Mouse (Mus musculus) gastrocnemius, adult 8-10 months (tissue): Measurements from ENCODE around the gene Kcng4. TPM values are rescaled to one million over a fixed set of nuclear protein-coding genes. Genes with fewer than 3 reads are reported as not detected.

Experiments used
- DNase-seq, 2 experiments: peaks; one replicate each; pipeline ENCODE4 v3.0.0; 2022; ENCODE audit warnings: low spot score in 2 of 2
- total RNA-seq, 4 experiments: library from RNA; stranded (reverse); gene quantifications; 2 replicates each; pipeline ENCODE4 v1.2.4; 2022

Kcng4 gene
- total RNA-seq, 4 experiments from 2014 or later: 8.3 to 22.8 (median 16.5) TPM

DNA sequence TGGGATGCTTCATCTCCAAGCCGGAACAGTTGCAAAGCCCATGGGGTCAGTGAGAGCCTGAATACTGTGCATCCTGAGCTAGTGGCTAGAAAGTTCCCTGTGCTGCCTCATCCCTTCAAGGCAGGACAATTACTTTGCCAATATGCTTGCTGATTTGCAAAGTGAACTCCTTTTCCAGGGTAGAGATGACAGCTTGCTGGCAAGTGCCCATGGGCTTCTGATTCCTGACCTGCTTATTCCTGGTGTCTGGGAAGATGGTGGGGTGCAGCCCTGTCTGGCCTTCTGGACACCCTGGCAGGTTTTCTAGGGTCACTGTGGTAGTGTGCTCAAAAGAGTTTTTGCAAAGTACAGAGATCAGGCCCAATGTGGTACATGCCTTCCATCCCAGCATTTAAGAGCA is 7.5 kb upstream of the Kcng4 start:
- DNase-seq: no peak

DNA sequence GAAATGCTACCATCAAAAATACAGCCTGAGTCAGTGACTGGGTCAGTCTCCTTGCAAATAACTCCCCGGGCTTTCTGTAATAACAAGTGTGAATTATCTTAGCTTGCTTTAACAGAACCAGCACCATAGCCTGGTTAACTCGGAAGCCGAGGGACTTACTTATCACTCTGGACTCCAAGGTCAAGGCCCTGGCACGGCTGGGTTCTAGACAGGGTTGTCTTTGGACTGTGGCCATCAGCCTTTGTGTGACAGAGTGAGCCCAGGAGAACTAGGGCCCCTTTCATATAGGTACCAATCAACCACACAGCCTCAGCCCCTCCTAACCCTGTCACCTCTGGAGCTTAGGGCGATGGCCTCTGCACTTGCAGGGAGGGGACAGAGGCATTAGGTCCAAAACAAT is 5.6 kb upstream of the Kcng4 start:
- DNase-seq: no peak

DNA sequence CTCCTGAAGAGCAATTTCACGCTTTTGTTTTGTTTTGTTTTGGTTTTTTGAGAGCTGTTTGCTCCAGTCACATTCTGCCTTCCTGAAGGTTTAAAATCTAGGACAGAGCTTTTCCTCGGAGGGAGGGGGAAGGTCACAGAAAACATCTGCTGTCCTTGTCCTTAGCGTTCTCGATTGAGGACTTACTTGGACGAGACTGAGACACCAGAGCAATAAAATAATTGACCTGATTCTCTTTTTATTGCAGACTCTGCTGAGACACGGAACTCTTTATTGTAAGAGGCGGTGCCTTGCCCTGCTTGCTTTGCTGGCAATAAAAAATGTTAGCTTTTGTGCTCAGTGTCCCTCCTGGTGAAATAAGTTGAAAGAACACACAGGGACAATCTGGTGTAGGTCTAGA is 4.3 kb upstream of the Kcng4 start:
- DNase-seq: no peak

DNA sequence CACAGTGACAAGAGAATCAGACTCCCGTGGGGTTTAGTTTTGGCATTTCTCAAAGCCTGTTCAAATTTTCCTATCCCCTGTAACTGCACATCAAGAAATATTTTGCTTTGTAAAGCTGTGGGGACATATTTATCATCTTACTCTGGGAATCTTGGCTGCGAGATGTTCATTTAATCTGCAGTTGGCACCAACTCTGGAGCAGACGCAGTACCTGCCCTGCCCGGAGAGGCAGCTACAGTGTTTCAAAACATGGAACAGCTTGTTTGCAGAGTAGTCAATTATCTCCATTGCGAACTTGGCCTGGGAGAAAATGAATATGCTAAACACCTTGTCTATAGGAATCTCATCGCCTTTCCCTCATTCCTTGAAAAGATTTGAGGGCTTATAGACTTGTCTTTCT is 2.8 kb upstream of the Kcng4 start:
- DNase-seq: no peak

DNA sequence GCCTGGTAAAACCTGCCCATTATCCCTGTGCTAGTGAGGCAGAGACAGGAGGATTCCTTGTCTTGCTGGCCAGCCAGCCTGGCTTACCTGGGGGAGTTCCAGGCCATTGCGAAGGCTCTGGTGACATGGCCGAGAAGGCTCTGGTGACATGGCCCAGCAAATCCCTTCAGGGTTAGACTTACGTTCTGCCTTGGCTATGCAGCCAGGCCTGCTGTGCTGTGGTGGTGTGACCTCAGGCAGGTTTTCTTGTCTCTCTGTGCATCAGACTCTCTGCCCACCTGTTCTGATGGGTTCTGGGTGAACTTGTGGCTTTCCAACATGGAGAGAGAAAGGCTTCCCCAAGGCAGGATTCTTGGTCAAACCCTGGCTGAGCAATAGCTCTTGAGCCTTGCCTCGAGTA is 1.9 kb upstream of the Kcng4 start:
- no peak for DNase-seq

DNA sequence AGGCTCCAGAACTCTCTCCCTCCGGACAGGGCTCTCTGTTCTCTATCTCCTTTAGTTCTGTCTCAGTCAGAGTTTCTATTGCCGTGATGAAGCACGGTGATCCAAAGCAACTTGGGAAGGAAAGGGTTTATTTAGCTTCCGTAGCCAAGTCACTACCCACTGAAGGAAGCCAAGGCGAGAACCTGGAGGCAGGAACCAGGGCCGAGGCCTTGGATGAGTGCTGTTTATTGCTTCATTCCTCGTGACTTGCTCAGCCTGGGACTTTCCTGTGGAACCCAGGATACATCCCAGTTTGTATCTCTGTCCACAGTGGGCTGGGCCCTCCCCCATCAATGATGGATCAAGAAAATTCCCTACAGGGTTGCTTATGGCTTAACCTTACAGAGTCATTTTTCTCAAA is 1.3 kb upstream of the Kcng4 start:
- no peak for DNase-seq

DNA sequence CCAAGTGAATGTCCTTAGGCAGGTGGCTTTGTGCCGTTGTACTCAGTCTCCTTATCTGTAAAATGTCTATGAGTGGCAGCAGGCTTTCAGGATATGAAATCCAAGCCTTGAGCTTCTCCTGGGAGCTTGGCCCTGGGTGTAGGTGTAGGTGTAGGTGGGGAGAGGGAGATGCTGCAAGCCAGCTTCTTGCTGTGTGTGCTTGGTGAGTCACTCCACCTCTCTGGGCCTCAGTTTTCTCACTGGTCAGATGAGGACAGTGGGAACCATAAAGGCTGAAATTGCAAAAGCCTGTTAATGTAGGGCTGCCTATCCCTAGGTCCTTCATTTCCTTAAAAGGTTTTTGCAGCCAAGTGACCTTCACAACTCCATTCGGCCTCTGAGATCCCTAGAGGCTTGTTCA is 478 bp upstream of the Kcng4 start:
- DNase-seq: no peak

DNA sequence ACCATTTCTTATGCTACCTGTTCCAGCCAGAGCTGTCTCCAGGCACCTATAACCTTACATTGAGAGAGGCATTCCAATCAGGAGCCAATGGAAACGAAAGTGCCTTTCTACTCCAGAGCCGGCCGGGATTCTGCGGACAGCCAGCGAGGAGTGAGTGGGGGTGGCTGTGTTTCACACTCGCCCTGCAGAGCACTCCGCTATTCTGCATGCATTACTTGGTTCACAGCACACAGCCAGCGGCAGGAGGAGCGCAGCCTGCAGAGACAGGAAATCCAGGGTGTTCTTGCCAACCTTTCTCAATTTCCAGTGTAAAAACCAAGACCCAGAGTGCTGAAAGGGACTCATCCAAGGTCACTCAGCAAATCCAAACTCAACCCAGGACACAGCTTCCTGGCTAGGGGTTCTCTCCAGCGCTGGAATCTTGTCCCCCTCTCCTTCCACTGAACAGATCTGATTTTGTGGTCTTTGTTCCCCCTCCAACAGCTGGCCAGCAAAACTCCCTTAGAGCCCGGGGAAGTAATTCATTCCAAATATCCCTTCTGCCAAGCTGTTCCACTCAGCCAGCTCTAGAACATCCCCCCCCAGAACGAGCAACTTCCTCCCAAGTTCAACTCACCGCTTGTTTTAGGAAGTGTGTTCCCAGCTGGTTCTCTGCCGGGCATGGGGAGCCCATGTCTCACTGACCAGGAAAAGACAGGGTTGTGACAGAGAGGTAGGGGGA is 704 bp downstream of the Kcng4 start:
- DNase-seq: no peak

DNA sequence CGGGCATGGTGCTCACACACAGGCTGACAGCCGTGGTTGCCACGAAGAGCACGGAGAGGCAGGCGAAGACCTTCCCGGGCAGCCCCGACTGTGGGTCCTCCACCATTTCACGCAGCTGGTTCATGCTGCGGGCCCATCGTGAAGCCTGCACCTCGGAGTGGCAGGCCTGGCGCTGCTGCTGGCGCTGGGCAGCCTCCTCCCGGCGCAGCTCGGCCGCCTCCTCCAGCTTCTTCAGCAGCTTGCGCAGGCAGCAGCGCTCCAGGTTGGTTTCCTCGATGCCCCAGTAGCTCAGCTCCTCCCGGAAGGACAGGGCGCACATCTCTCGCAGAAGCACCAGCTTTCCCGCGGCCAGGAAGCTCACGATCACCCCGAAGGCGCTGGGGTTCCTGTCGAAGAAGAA is 2.6 kb downstream of the Kcng4 start:
- no peak for DNase-seq

DNA sequence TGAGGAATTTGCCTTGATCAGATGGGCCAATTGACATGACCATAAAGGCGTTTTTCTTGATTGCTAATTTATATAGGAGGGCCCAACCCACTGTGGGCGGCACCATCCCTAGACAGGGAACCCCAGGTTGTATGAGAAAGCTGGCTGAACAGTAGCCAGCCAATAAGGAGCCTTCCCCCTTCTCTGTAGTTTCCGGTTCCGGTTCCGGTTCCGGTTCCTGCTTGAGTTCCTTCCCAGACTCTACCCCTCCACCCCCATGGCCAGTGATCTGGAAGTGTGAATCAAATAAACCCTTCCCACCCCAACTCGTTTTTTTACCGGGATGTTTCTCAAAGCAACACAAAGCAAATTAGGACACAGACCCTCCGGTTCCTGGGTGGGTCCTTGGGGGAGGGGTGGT is 3.2 kb downstream of the Kcng4 start:
- DNase-seq: no peak

DNA sequence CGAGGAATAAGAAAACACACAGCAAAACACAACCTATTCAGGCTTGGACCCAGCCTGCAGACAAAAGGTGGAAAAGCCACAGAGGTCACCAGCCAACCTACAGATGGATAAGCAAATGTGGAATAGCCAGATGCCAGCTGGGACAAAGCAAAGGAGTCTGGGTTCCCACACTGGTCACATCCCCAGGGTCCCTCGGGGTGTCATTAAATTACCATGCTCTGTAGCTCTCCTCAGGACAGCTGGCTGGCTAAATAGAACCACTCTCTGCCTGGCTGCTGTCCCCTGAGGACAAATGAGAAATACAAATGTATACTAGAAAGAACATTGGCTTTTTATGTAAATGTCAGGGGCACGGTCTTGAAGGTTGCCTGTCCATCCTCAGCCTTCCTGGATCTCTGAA is 4.6 kb downstream of the Kcng4 start:
- DNase-seq: no peak

DNA sequence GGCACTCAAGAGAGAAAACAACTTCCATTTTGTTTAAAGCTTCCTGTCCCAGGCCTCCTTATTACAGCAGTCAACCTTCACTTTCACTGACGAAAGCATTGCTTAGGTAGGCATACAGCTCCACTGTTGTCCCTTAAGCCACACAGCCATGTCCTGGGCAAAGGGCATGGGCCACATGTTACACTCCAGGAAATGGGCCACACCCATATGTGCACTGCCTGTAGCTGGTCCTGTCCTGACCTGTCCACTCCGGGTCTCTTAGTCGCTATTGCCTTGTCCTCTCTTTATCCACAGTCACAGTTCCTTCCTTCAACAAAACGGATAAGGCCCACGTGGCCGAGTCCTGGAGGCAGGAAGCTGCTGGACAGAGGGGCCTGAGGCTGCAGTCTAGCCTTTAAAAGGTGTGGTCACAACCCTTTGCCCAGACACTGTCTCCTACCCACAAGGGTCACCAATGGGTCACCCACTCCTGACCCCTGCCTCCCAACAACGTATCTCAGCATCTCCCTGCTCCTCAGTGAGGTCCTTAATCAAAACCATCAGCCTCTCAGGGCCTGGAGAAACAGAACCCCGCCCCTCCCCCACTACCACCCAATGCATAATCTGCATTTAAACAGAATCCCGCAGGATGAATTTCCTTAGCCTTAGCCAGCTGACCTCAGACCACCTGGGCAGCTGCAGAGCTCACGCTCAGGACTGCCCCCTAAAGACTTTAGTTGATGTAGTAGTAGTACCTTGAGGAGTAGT is 7.7 kb downstream of the Kcng4 start:
- no peak for DNase-seq

DNA sequence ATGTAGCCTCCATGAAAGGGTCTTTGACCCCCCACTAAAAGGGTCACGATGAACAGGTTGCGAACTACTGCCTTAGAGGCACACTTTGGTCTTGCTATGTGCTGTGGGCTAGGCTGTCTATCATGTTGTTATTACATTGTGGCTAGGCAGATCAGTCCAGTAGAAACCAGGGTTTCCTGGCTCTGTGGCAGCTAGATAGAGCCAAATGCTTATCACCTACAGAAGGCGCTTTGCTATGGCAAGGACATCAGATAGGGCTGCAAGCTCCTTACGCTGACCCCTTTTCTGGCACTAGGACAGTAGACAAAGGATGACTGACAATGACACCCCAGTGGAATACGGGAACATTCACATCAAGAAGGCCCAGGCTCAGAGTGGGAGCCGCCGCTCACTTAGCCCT is 8.3 kb downstream of the Kcng4 start:
- no peak for DNase-seq

DNA sequence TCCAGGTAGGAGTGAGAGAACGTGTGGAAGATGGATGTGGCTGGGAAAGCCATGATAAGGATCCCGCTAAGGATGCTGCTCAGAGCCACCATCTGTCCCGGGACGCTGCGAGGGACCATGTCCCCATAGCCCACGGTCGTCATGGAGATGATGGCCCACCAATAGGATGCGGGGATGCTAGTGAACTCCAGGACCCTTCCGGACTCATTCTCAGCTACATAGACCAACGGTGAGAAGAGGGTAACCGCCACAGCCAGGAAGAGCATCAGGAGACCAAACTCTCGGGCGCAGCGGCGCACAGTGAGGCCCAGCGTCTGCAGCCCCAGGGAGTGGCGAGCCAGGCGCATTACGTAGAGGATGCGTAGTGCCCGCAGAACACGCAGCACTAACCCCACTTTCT is 9.7 kb downstream of the Kcng4 start:
- no peak for DNase-seq

DNA sequence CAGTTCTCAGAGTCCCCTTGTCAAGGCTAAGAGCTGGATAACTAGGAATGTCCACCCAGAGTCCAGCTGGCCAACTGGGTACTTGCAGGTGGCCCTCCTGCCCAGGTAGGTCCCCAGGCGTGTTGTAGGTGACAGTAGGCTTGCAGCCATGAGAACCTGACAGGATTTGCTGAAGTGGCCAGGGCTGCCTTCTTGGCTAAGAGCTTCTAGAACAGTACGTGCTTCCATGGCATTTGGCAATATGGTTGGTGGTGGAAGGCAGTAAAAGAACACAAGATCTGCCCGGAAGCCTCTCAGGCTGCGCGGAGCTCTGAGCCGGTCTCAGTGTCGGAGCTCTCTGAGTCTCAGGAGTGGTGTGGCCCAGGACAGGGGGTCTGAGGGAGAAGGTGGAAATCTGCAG is 10.6 kb downstream of the Kcng4 start:
- peak in 1 of 2 experiments; percentile 29 for DNase-seq

DNA sequence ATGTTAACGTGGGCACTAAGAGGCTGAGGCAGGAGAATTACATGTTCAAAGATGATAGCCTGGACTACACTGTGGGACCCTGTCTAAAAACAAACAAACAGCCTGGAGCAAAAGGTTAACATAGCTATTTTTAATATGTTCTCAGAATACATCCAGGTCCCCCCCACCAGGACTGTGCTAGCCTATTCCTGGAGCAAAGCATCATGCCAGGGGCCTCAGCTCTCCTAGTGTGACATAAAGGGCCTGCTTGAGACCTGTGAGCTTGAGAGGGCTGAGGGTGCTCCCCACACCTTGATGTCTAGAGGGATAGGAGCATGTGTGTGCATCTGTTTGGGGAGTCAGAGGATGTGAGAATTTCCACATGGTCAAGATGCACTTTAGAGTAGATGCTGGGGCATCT is 11.7 kb downstream of the Kcng4 start:
- DNase-seq: peak in 1 of 2 experiments; percentile 30

DNA sequence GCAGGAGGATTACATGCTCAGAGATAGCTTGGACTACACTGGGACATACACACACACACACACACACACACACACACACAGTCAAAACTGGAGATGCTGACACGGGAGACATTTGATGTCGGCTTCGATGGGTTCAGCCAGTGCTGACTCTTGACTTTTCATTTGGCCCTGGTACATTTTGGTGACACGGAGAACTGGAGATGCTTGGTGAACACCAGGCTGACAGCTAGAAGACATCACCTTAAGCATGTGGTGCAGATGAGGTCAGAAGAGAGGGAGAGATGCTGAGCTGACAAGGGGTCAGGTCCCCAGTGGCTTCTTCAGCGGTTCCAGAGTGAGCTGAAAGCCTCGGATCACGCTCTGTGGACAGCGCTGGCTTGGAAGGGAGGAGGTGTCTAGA is 12.4 kb downstream of the Kcng4 start:
- DNase-seq: peak in 1 of 2 experiments; percentile 47

DNA sequence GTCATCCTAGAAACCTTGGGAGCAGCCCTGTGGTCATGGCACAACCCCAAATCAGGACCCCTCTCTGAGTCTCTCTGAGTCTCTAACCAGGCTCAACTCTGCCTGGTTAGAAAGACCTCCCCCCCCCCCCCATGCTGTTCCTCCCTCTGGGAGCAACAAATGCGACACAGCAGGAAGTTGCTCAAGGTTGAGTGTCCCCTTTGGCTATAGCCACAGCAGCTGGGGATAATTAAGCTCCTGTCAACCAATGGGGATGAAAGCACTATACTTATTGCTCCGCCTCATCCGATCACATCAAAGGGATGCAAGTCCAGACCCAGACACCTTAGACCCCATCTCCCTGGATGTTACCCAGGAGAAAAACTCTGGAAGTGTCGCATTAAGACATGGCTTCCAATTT is 12.9 kb downstream of the Kcng4 start:
- DNase-seq: no peak

DNA sequence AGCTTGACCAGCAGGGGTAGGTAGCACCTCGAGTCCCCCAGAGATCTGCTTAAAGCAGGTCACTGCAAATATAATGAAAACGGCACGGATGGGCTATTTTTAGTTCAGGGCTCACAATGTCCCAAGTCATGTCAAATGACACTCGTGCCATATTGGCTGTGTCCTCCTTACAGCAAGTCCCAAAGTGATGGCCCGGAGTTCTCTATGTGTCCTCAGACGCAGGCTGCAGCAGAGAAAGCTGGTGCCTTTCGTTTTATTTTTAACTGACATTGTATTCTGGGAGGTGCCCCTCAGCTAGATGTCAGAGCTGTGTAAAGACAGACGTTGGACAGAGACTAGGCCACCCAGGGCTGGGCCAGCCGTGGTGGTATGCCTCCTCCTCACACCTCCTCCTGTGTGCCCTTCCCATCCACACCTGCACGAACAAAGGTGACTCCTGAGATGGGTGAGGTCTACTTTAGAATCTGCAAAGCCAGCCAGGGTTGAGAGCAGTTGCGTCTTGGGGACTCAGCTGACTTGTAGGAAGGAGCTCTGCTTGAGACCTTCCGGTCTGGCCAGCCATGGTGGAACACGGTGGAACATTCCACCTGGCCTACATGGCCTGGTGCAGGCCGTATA is 14.5 kb downstream of the Kcng4 start:
- no peak for DNase-seq

DNA sequence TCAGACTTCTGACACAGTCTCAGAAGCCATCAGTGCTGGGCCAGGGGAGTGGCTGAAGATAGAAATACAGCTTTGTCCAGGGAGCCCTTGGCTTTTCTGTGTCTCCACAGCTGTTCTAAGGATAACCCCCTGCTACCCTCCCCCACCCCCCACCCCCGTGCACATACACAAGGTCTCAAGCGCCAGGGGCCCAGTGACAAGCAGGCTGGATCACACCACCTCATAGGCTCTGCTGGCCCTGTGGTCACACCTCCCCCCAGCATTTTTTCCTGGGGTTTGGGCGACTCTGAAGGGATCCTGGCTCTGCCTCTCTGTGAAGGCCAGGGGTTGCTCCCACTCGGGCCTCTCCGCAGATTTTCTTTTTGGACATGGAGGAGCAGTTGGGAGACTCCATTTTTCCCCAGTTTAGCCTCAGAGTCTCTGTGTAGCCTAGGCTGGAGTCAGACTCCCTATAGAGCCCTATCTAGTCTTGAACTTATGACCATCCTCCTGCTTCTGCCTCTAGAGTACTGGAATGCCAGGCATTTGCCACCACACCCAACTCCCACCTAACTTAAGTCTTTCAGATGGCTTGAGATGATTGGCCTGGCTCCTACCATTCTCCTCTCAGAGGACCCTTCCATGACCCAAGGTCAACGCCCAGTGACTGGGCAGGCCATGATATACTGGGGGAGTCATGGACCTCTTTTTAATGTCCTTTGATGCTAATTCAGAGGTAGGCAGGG is 15.2 kb downstream of the Kcng4 start:
- no peak for DNase-seq

DNA sequence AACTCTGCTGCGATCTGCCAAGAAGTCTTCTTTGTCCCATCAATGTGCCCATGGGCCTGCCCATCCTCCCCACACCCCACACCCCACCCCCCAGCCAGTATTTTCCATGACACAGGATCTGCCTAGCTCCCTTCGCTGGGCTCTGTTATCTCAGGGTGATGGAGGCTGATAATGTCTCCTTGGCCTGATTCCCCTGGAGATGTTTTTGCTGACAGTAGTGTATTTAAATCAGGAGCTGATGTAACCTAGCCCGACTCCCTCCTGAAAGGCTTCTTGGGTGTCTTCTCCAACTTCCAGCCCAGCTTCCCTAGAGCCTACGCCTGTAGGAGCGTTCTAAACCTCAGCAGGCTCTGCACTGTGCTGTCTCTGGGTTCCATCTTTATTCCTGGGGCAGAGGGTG is 16.6 kb downstream of the Kcng4 start:
- DNase-seq: peak in 1 of 2 experiments; percentile 40

DNA sequence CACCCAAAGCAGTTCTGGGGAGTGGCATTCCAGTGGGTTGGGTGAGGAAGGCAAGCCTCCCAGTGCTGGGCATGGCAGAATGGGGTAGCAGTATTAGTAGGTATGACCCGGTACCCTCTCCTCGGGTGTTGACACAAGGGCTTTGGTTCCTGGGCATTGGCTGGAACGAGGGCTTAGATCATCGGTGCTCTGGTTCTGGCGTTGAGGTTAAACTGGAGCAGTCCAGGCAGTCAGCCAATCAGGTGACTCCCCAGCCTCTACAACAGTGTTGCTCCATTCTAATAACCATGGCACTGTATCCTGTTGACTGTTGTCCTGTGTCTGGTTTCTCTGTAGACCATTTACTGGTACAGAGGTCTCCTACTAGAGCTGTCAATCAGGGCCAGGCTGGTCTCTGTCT is 17.9 kb downstream of the Kcng4 start:
- DNase-seq: no peak
